Mouse (Mus musculus): ENCODE results near the gene Gpm6a. TPM values are rescaled to one million over a fixed set of nuclear protein-coding genes. Genes with fewer than 3 reads are reported as not detected.

Gpm6a gene
- polyA plus RNA-seq, 1 experiment from 2014 or later: 14.6 TPM

- no peak for ATAC-seq (ENCODE audit: insufficient read depth, low FRiP score)
- WGBS: 50% methylated on average over 3 of the region's 3 CpGs
- H3K36me3 ChIP-seq (ENCODE audit: control insufficient read depth, insufficient read depth, low read length): no peaks in the 10 kb centered on the region
- no peaks in the 10 kb centered on the region for H3K4me1 ChIP-seq (ENCODE audit: control insufficient read depth, insufficient read depth, low read length)
- no peaks in the 10 kb centered on the region for H3K9me3 ChIP-seq (replicated peaks; ENCODE audit: control insufficient read depth, low read length)
- H3K4me3 ChIP-seq (replicated peaks; ENCODE audit: low read length): no peak overlapping the region
- H3K9ac ChIP-seq (ENCODE audit: low read length): no peak overlapping the region
- H3K27me3 ChIP-seq (ENCODE audit: control insufficient read depth, insufficient read depth, low read length): no peaks in the 10 kb centered on the region
- no peak overlapping the region for H3K4me2 ChIP-seq (ENCODE audit: low read depth, low read length)
- H3K27ac ChIP-seq (ENCODE audit: low read length): no peak overlapping the region
Measured at GRCm38 (mm10) chr8:55103891-55104481, 149.3 kb downstream of the Gpm6a start.

Other genes starting within 250 kb of the Gpm6a start
- gene Wdr17, start 67.7 kb upstream of the Gpm6a start, polyA plus RNA-seq (2015; fragmentation: Nextera tagmentation; extraction: Ambion mirVana): 0.14 and 0.57 TPM in 2 replicates